Mouse (Mus musculus): Measurements from ENCODE around the gene Adgrb3. TPM values are rescaled to one million over a fixed set of nuclear protein-coding genes. Genes with fewer than 3 reads are reported as not detected.

The Adgrb3 gene
- polyA plus RNA-seq, 1 experiment, result not detected

- WGBS, result 77% methylated on average over 6 of the region's 6 CpGs
- H3K4me1 ChIP-seq (ENCODE audit: control insufficient read depth, insufficient read depth, low read length), result no peaks in the 10 kb centered on the region; the same call in 1 of the 2 replicates
- no peak for DNase-seq
Measured at GRCm38 (mm10) chr1:25576598-25576997, 252.9 kb downstream of the Adgrb3 start.

DNA sequence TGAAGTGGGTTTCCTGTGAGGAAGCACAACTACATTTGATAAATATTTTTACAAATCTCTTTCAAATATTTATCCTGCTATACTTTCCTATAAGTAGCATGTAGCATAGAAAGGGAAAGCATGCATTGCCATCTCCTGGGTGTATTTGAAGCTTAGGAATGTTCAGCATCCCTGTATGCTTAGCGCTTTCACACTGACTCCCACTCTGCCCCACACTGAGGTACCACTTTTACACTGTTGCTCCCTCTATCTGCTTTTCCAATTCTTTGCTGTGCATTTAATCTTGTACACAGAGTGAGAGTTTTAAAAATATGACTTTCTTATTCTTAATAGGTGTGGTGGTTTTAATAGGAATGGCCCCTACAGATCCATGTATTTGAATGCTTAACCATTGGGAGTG lies 261.4 kb downstream of the Adgrb3 start:
- no peak for DNase-seq
- TF ChIP-seq POLR2A (IDR thresholded peaks at IDR 0.05; ENCODE audit: borderline replicate concordance, extremely low read depth, low read depth, low read length) (no peak), CTCF (IDR thresholded peaks at IDR 0.05; ENCODE audit: insufficient read depth, low read length) (no peak)
- Histone ChIP-seq H3K4me3 (replicated peaks; ENCODE audit: extremely low read depth, low read depth, low read length) (no peak overlapping the region), H3K4me1 (ENCODE audit: control insufficient read depth, insufficient read depth, low read length) (no peaks in the 10 kb centered on the region)
- WGBS, result 96% methylated on average over 1 of the region's 1 CpGs

More at GRCm38 (mm10) chr1:25576598-25576997, 252.9 kb downstream of the Adgrb3 start:
- no peak overlapping the region for H3K4me3 ChIP-seq (replicated peaks; ENCODE audit: extremely low read depth, low read depth, low read length)
- TF ChIP-seq POLR2A (IDR thresholded peaks at IDR 0.05; ENCODE audit: borderline replicate concordance, extremely low read depth, low read depth, low read length) (no peak), CTCF (IDR thresholded peaks at IDR 0.05; ENCODE audit: insufficient read depth, low read length) (no peak)

- no peak overlapping the region for H3K4me3 ChIP-seq (replicated peaks; ENCODE audit: extremely low read depth, low read depth, low read length)
- no peaks in the 10 kb centered on the region for H3K4me1 ChIP-seq (ENCODE audit: control insufficient read depth, insufficient read depth, low read length)
- no peak for TF ChIP-seq CTCF (IDR thresholded peaks at IDR 0.05; ENCODE audit: insufficient read depth, low read length)
- no peak for TF ChIP-seq POLR2A (IDR thresholded peaks at IDR 0.05; ENCODE audit: borderline replicate concordance, extremely low read depth, low read depth, low read length)
- DNase-seq, result no peak
- 79% methylated on average over 1 of the region's 1 CpGs for WGBS
Measured at GRCm38 (mm10) chr1:25546072-25546471, 283.4 kb downstream of the Adgrb3 start.

GRCm38 (mm10) chr1:25543915-25544314 lies 285.6 kb downstream of the Adgrb3 start:
- H3K4me3 ChIP-seq (replicated peaks; ENCODE audit: extremely low read depth, low read depth, low read length), result no peak overlapping the region
- WGBS, result 66% methylated on average over 2 of the region's 2 CpGs
- no peak for DNase-seq
- no peaks in the 10 kb centered on the region for H3K4me1 ChIP-seq (ENCODE audit: control insufficient read depth, insufficient read depth, low read length)
- TF ChIP-seq CTCF (IDR thresholded peaks at IDR 0.05; ENCODE audit: insufficient read depth, low read length) (no peak), POLR2A (IDR thresholded peaks at IDR 0.05; ENCODE audit: borderline replicate concordance, extremely low read depth, low read depth, low read length) (no peak)

GRCm38 (mm10) chr1:25542891-25543290 lies 286.6 kb downstream of the Adgrb3 start:
- no peaks in the 10 kb centered on the region for H3K4me1 ChIP-seq (ENCODE audit: control insufficient read depth, insufficient read depth, low read length)
- WGBS, result 40% methylated on average over 3 of the region's 3 CpGs
- DNase-seq, result no peak
- TF ChIP-seq CTCF (IDR thresholded peaks at IDR 0.05; ENCODE audit: insufficient read depth, low read length) (no peak), POLR2A (IDR thresholded peaks at IDR 0.05; ENCODE audit: borderline replicate concordance, extremely low read depth, low read depth, low read length) (no peak)
- no peak overlapping the region for H3K4me3 ChIP-seq (replicated peaks; ENCODE audit: extremely low read depth, low read depth, low read length)

GRCm38 (mm10) chr1:25526976-25527375 lies 302.5 kb downstream of the Adgrb3 start:
- Histone ChIP-seq H3K4me3 (replicated peaks; ENCODE audit: extremely low read depth, low read depth, low read length) (no peak overlapping the region), H3K4me1 (ENCODE audit: control insufficient read depth, insufficient read depth, low read length) (no peaks in the 10 kb centered on the region)
- TF ChIP-seq CTCF (IDR thresholded peaks at IDR 0.05; ENCODE audit: insufficient read depth, low read length) (no peak), POLR2A (IDR thresholded peaks at IDR 0.05; ENCODE audit: borderline replicate concordance, extremely low read depth, low read depth, low read length) (no peak)
- no peak for DNase-seq
- WGBS, result 61% methylated on average over 4 of the region's 4 CpGs

GRCm38 (mm10) chr1:25510321-25511055 lies 319.0 kb downstream of the Adgrb3 start:
- DNase-seq, result no peak
- H3K4me3 ChIP-seq (replicated peaks; ENCODE audit: extremely low read depth, low read depth, low read length), result no peak overlapping the region
- no peaks in the 10 kb centered on the region for H3K4me1 ChIP-seq (ENCODE audit: control insufficient read depth, insufficient read depth, low read length)
- 0 out of 2 replicates have a peak, but pooled peaks have one; percentile 14 for TF ChIP-seq CTCF (IDR thresholded peaks at IDR 0.05; ENCODE audit: insufficient read depth, low read length)
- no peak for TF ChIP-seq POLR2A (IDR thresholded peaks at IDR 0.05; ENCODE audit: borderline replicate concordance, extremely low read depth, low read depth, low read length)
- 58% methylated on average over 10 of the region's 10 CpGs for WGBS

DNA sequence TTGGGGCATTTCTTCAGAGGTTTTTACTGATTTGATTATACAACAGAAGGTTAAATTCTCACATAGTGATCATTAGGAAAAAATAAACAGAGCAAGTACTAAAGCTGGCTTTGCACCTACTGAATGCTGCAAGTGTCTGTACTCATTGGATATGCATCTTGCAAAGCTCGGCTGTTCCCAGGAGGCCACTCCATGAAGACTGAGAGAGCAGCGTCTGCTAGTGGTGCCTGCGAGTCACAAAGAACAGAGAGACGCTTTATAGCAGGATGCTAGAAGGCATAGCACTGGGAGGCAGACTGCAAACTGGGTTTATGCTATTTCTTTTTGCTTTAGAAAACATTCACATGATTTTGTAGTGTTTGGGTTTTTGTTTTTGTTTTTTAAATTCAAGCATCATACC lies 325.2 kb downstream of the Adgrb3 start:
- TF ChIP-seq CTCF (IDR thresholded peaks at IDR 0.05; ENCODE audit: insufficient read depth, low read length) (no peak), POLR2A (IDR thresholded peaks at IDR 0.05; ENCODE audit: borderline replicate concordance, extremely low read depth, low read depth, low read length) (no peak)
- 35% methylated on average over 4 of the region's 4 CpGs for WGBS
- H3K4me1 ChIP-seq (ENCODE audit: control insufficient read depth, insufficient read depth, low read length), result no peaks in the 10 kb centered on the region
- H3K4me3 ChIP-seq (replicated peaks; ENCODE audit: extremely low read depth, low read depth, low read length), result no peak overlapping the region
- no peak for DNase-seq

GRCm38 (mm10) chr1:25503524-25503923 lies 326.0 kb downstream of the Adgrb3 start:
- 86% methylated on average over 4 of the region's 4 CpGs for WGBS
- Histone ChIP-seq H3K4me3 (replicated peaks; ENCODE audit: extremely low read depth, low read depth, low read length) (no peak overlapping the region), H3K4me1 (ENCODE audit: control insufficient read depth, insufficient read depth, low read length) (no peaks in the 10 kb centered on the region)
- TF ChIP-seq POLR2A (IDR thresholded peaks at IDR 0.05; ENCODE audit: borderline replicate concordance, extremely low read depth, low read depth, low read length) (no peak), CTCF (IDR thresholded peaks at IDR 0.05; ENCODE audit: insufficient read depth, low read length) (no peak)
- DNase-seq, result no peak

Data from lung, adult 2 months (tissue).